Mouse (Mus musculus) hindbrain, embryonic 10.5 days (tissue): ENCODE measurements around the gene Rnf225. TPM values are rescaled to one million over a fixed set of nuclear protein-coding genes. Genes with fewer than 3 reads are reported as not detected.
"Not testable (repeated sequence)": the region's sequence is repeated elsewhere in the genome, so short reads cannot be mapped to it uniquely, and the experiment has no call there.

Source experiments
- DNase-seq: peaks from one replicate; pipeline ENCODE4 v3.0.0-alpha.2; 2017; ENCODE audit warnings: low spot score
- H3K27ac ChIP-seq: fragments of 300-500 bp; sonication (generic); 2 replicates; pipeline ENCODE4 v1.5.1; 2016; ENCODE audit warnings: mild to moderate bottlenecking, moderate library complexity
- H3K27me3 ChIP-seq: fragments of 300-500 bp; sonication (generic); 2 replicates; pipeline ENCODE4 v1.6.1; 2016; ENCODE audit warnings: mild to moderate bottlenecking; ENCODE audit not compliant: poor library complexity, insufficient read depth, severe bottlenecking
- H3K36me3 ChIP-seq: fragments of 300-500 bp; sonication (generic); 2 replicates; pipeline ENCODE4 v1.6.1; 2016; ENCODE audit warnings: mild to moderate bottlenecking, moderate library complexity
- H3K4me1 ChIP-seq: fragments of 300-500 bp; sonication (generic); replicated peaks from 2 replicates; pipeline ENCODE4 v1.6.1; 2016; ENCODE audit warnings: mild to moderate bottlenecking
- H3K4me3 ChIP-seq: fragments of 300-500 bp; sonication (generic); 2 replicates; pipeline ENCODE4 v1.5.1; 2016; ENCODE audit warnings: mild to moderate bottlenecking, moderate library complexity
- H3K9me3 ChIP-seq: fragments of 300-500 bp; sonication (generic); 2 replicates; pipeline ENCODE4 v1.6.1; 2016; ENCODE audit warnings: mild to moderate bottlenecking, moderate library complexity
- WGBS: fragments of 180-500 bp; shearing (Covaris S2); methylation state at CpG from one replicate; pipeline ENCODE4 v1.1.7; 2016; 5-methylcytosine and 5-hydroxymethylcytosine counted together
- polyA plus RNA-seq: library from polyadenylated mRNA; unstranded; fragments of >200 nt; fragmentation: Nextera tagmentation; extraction: Ambion mirVana; gene quantifications from 2 replicates; pipeline ENCODE4 v1.2.1, GENCODE M21; 2016

The Rnf225 gene
- polyA plus RNA-seq, result 0.62 and 0.77 TPM in 2 replicates

DNA sequence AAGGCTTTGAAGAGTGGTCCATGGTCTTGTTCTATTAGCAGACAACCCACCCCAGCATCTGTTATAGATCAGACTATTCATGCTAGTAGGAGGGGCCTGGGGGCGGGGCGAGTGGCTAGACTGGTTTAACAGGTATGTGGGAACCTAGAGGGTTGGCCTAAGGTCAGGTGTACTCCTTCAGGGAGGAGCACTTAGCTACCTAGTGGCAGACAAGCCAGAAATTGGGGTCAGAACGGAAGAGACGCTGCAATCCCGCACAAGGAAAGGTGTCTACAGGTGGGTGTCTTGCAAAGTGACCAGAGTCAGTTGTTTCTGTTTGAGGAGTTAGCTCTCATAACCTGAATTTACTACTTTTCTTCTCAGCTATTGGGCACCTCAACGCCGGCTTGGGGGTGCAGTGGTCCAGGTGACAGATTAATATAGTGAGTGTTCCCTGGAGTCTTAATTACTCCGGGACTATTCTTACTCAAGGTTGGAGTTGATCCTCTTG lies at the start of gene Rnf225:
Gene Rnf225, plus strand, starts transcription at position 226 of the 490 bp plus-strand sequence.
- DNase-seq, result peak; percentile 38
- Histone ChIP-seq H3K4me3 (peak within 1 kb of the TSS; percentile 48), H3K36me3 (peaks cover 71% of the 10 kb centered on the region), H3K27me3 (peaks cover 48% of the 10 kb centered on the region), H3K27ac (peak within 1 kb of the TSS; percentile 40; the same call in 1 of the 2 replicates), H3K4me1 (peaks cover 22% of the 10 kb centered on the region), H3K9me3 (0 out of 2 replicates have a peak, but pooled peaks cover 6% of the 10 kb centered on the region)
- 24% methylated on average over 8 of the region's 8 CpGs for WGBS

GRCm38 (mm10) chr7:12880036-12880435 lies 47.2 kb upstream of the Rnf225 start:
- Histone ChIP-seq H3K4me3 (no peak overlapping the region), H3K27me3 (no peaks in the 10 kb centered on the region), H3K9me3 (no peaks in the 10 kb centered on the region), H3K27ac (no peak overlapping the region), H3K4me1 (peaks cover 11% of the 10 kb centered on the region), H3K36me3 (peaks cover 15% of the 10 kb centered on the region)
- no peak for DNase-seq

DNA sequence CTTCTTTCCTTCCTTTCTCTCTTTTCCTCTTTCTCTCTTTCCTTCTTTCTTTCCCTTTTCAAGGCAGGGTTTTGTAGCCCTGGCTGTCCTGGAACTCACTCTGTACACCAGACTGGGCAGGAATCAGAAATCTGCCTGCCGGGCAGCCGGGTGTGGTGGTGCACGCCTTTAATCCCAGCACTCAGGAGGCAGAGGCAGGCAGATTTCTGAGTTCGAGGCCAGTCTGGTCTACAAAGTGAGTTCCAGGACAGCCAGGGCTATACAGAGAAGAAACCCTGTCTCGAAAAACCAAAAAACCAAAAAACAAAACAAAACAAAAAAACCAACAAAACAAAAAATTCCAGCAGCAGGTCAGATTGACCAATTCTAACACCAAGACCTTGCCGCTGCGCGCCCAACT lies 46.7 kb upstream of the Rnf225 start:
- WGBS, result 45% methylated on average over 8 of the region's 8 CpGs
- not testable (repeated sequence) for H3K9me3 ChIP-seq, H3K27me3 ChIP-seq, DNase-seq
- peak overlapping the region; percentile 72 for H3K4me3 ChIP-seq
- H3K36me3 ChIP-seq, result peaks cover 20% of the 10 kb centered on the region
- peaks cover 11% of the 10 kb centered on the region for H3K4me1 ChIP-seq
- peak overlapping the region; percentile 88 for H3K27ac ChIP-seq

GRCm38 (mm10) chr7:12880911-12881660 lies 46.1 kb upstream of the Rnf225 start, which contains the start of gene Zfp128:
Zfp128 (plus strand) TSS chr7:12881177.
- H3K36me3 ChIP-seq, result peaks cover 26% of the 10 kb centered on the region
- peaks cover 11% of the 10 kb centered on the region for H3K4me1 ChIP-seq
- H3K4me3 ChIP-seq, result peak within 1 kb of the TSS; percentile 72
- H3K9me3 ChIP-seq, result no peaks in the 10 kb centered on the region
- WGBS, result 1% methylated on average over 35 of the region's 35 CpGs
- H3K27me3 ChIP-seq, result no peaks in the 10 kb centered on the region
- DNase-seq, result peak; percentile 95
- peak within 1 kb of the TSS; percentile 88 for H3K27ac ChIP-seq

- no peaks in the 10 kb centered on the region for H3K9me3 ChIP-seq
- no peak overlapping the region for H3K4me3 ChIP-seq
- 91% methylated on average over 12 of the region's 12 CpGs for WGBS
- H3K27ac ChIP-seq, result no peak overlapping the region
- DNase-seq, result no peak
- H3K27me3 ChIP-seq, result no peaks in the 10 kb centered on the region
- H3K36me3 ChIP-seq, result peaks cover 77% of the 10 kb centered on the region
- peaks cover 7% of the 10 kb centered on the region for H3K4me1 ChIP-seq
Observed at GRCm38 (mm10) chr7:12886563-12887266, 40.5 kb upstream of the Rnf225 start.

DNA sequence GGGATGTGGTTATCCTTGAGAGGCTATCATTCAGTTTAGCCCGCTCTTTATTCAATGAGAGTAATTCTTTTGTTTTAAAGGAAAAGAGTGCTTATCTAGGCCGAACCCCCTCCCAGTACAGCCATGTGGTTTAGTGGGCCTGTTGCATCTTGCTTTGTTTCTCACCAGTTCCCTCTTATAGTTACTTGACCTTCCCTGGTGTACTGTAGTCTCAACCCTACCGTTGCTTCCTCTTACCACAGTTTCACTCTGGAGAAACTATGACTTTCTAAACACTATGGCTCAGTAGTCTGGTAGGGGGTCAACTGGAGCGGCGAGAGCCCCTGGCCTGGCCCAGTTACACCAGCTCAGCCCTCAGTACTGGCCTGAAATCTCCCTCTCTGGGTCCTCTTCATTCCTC lies 39.6 kb upstream of the Rnf225 start:
- Histone ChIP-seq H3K4me1 (no peaks in the 10 kb centered on the region), H3K27ac (no peak overlapping the region), H3K36me3 (peaks cover 85% of the 10 kb centered on the region), H3K9me3 (no peaks in the 10 kb centered on the region), H3K27me3 (no peaks in the 10 kb centered on the region), H3K4me3 (no peak overlapping the region)
- DNase-seq, result no peak
- 95% methylated on average over 5 of the region's 5 CpGs for WGBS

DNA sequence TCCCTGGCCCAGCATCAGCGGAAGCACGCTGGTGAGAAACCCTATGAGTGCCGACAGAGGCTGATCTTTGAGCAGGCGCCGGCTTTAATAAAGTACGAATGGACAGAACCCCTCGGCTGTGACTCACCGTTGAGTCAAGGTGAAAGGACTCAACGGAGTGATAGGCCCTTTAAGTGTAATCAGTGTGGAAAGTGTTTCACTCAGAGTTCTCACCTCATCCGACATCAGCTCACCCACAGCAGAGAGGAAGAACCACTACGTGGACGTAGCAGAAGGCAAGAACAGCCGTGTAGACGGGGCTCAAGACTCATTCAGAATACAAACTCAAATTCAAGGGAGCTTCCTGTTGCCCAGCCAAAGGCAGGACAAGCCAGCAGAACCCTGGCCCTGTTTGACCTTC lies 36.3 kb upstream of the Rnf225 start:
- H3K27me3 ChIP-seq, result no peaks in the 10 kb centered on the region
- no peak overlapping the region for H3K27ac ChIP-seq
- H3K4me3 ChIP-seq, result no peak overlapping the region
- H3K36me3 ChIP-seq, result peaks cover 60% of the 10 kb centered on the region
- DNase-seq, result no peak
- H3K4me1 ChIP-seq, result no peaks in the 10 kb centered on the region
- 92% methylated on average over 14 of the region's 14 CpGs for WGBS
- H3K9me3 ChIP-seq, result no peaks in the 10 kb centered on the region

DNA sequence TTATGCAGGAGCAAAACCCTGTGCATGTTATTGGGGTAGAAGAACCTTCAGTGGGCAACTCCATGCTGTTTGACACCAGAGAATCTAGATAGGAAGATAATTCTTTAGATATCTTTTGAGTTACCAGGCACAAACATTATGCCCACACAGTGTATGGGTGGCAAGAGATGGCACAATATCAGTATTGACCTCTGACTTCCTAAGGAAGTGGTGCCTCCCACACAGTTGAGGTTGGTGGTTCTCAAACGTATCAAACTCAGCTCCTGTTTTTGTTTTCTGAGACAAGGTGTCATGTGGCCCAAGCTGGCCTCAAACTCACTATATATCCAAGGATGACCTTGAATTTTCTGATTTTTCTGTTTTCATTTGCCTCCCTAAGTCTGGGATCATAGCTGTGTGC lies 35.9 kb upstream of the Rnf225 start:
- H3K36me3 ChIP-seq, result peaks cover 56% of the 10 kb centered on the region
- WGBS, result 83% methylated on average over 1 of the region's 1 CpGs
- H3K27ac ChIP-seq, result no peak overlapping the region

GRCm38 (mm10) chr7:12897655-12898410 lies 29.4 kb upstream of the Rnf225 start, which contains the start of gene Zscan22:
Zscan22 (plus strand) TSS chr7:12897815.
- peaks cover 15% of the 10 kb centered on the region for H3K36me3 ChIP-seq
- peak within 1 kb of the TSS; percentile 84 for H3K27ac ChIP-seq
- peak within 1 kb of the TSS; percentile 67 for H3K4me3 ChIP-seq
- no peaks in the 10 kb centered on the region for H3K9me3 ChIP-seq
- no peaks in the 10 kb centered on the region for H3K27me3 ChIP-seq
- 8% methylated on average over 36 of the region's 36 CpGs for WGBS
- DNase-seq, result peak; percentile 92
- H3K4me1 ChIP-seq, result peaks cover 6% of the 10 kb centered on the region

More for the DNA sequence above, 35.9 kb upstream of the Rnf225 start:
- no peaks in the 10 kb centered on the region for H3K27me3 ChIP-seq
- DNase-seq, result no peak
- no peaks in the 10 kb centered on the region for H3K4me1 ChIP-seq
- H3K9me3 ChIP-seq, result no peaks in the 10 kb centered on the region
- H3K4me3 ChIP-seq, result no peak overlapping the region

- Histone ChIP-seq H3K36me3 (peaks cover 52% of the 10 kb centered on the region), H3K27ac (no peak overlapping the region), H3K9me3 (no peaks in the 10 kb centered on the region), H3K27me3 (no peaks in the 10 kb centered on the region), H3K4me1 (peaks cover 6% of the 10 kb centered on the region), H3K4me3 (no peak overlapping the region)
- no peak for DNase-seq
- 93% methylated on average over 5 of the region's 5 CpGs for WGBS
Observed at GRCm38 (mm10) chr7:12901517-12901916, 25.7 kb upstream of the Rnf225 start.

DNA sequence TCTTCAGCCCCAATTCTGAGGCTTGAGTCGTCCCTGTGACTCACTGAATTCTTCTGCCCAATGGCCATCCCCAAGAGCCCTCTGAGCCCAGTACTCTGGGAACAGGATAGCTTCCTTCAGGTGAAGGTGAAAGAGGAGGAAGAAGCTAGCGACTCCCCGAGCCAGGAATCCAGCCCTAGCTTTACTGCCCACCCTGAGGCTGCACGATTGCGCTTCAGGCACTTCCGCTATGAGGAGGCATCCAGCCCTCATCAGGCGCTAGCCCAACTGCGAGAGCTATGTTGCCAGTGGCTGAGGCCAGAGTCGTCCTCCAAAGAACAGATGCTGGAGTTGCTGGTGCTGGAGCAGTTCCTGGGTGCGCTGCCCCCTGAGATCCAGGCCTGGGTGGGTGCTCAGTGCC lies 23.6 kb upstream of the Rnf225 start:
- 65% methylated on average over 10 of the region's 10 CpGs for WGBS
- H3K27me3 ChIP-seq, result no peaks in the 10 kb centered on the region
- peaks cover 2% of the 10 kb centered on the region for H3K4me1 ChIP-seq
- no peak overlapping the region for H3K4me3 ChIP-seq
- no peak overlapping the region for H3K27ac ChIP-seq
- H3K36me3 ChIP-seq, result peaks cover 73% of the 10 kb centered on the region
- no peak for DNase-seq
- no peaks in the 10 kb centered on the region for H3K9me3 ChIP-seq

DNA sequence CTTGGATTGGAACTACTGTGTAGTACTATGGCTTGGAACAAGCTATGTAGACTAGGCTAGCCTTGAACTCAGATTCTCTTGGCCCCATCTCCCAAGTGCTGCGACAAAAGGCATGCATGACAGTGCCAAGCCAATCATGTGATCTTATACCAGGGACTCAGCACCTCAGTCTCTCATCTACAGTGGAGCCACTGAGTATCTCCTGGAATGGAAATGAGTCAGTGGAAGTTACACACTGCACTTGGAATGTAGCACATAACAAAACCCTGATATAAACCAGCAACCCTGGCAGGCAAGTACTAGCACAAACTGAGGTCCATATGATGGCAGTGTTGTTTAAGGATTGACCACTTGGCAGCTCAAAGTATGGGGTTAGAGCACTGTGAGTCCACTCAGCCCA lies 22.1 kb upstream of the Rnf225 start:
- H3K27me3 ChIP-seq, result no peaks in the 10 kb centered on the region
- H3K36me3 ChIP-seq, result peaks cover 82% of the 10 kb centered on the region
- H3K27ac ChIP-seq, result no peak overlapping the region
- peaks cover 7% of the 10 kb centered on the region; the same call in 1 of the 2 replicates for H3K4me1 ChIP-seq
- no peaks in the 10 kb centered on the region for H3K9me3 ChIP-seq
- H3K4me3 ChIP-seq, result no peak overlapping the region
- DNase-seq, result no peak
- 95% methylated on average over 1 of the region's 1 CpGs for WGBS
